Mouse (Mus musculus) forebrain, embryonic 11.5 days (tissue): ENCODE results near the gene Phldb1. TPM values are rescaled to one million over a fixed set of nuclear protein-coding genes. Genes with fewer than 3 reads are reported as not detected.
"Not testable (repeated sequence)": the region's sequence is repeated elsewhere in the genome, so short reads cannot be mapped to it uniquely, and the experiment has no call there.

Source experiments
- ATAC-seq: fragments of 200-750 bp; cut with Nextera tagmentation; replicated peaks from 2 replicates; pipeline ENCODE4 v1.8.0; 2017; ENCODE audit warnings: moderate TSS enrichment; ENCODE audit not compliant: low FRiP score
- DNase-seq: peaks from one replicate; pipeline ENCODE4 v3.0.0-alpha.2; 2017; ENCODE audit warnings: low spot score
- H3K27ac ChIP-seq: fragments of 300-500 bp; sonication (generic); 2 replicates; pipeline ENCODE4 v1.5.1; 2014; ENCODE audit warnings: low read depth, low read length
- H3K27me3 ChIP-seq: fragments of 300-500 bp; sonication (generic); 2 replicates; pipeline ENCODE4 v1.6.1; 2014; ENCODE audit warnings: mild to moderate bottlenecking, low read length, mixed read lengths; ENCODE audit not compliant: control insufficient read depth, insufficient read depth
- H3K36me3 ChIP-seq: fragments of 300-500 bp; sonication (generic); 2 replicates; pipeline ENCODE4 v1.6.1; 2014; ENCODE audit warnings: mild to moderate bottlenecking, low read length, moderate library complexity, mixed read lengths; ENCODE audit not compliant: control insufficient read depth, insufficient read depth
- H3K4me1 ChIP-seq: fragments of 300-500 bp; sonication (generic); replicated peaks from 2 replicates; pipeline ENCODE4 v1.6.1; 2014; ENCODE audit warnings: low read length, mixed read lengths; ENCODE audit not compliant: control insufficient read depth, insufficient read depth
- H3K4me2 ChIP-seq: fragments of 300-500 bp; sonication (generic); 2 replicates; pipeline ENCODE4 v1.6.1; 2014; ENCODE audit warnings: low read depth, mild to moderate bottlenecking, low read length, moderate library complexity, mixed read lengths; ENCODE audit not compliant: severe bottlenecking
- H3K4me3 ChIP-seq: fragments of 300-500 bp; sonication (generic); 2 replicates; pipeline ENCODE4 v1.5.1; 2014; ENCODE audit warnings: low read depth, low read length
- H3K9ac ChIP-seq: fragments of 300-500 bp; sonication (generic); 2 replicates; pipeline ENCODE4 v1.6.1; 2014; ENCODE audit warnings: low read length
- H3K9me3 ChIP-seq: fragments of 300-500 bp; sonication (generic); 2 replicates; pipeline ENCODE4 v1.6.1; 2016; ENCODE audit warnings: low read length, mixed read lengths; ENCODE audit not compliant: control insufficient read depth
- WGBS: fragments of 180-500 bp; shearing (Covaris S2); extraction: QIAGEN DNeasy Blood & Tissue Kit; methylation state at CpG from one replicate; pipeline ENCODE4 v1.1.7; 2014; 5-methylcytosine and 5-hydroxymethylcytosine counted together
- polyA plus RNA-seq: library from polyadenylated mRNA; unstranded; fragments of >200 nt; fragmentation: Nextera tagmentation; extraction: Ambion mirVana; gene quantifications from 2 replicates; pipeline ENCODE4 v1.2.1, GENCODE M21; 2014

Phldb1 gene
- polyA plus RNA-seq, 1 experiment from 2014 or later, result 46.0 TPM

DNA sequence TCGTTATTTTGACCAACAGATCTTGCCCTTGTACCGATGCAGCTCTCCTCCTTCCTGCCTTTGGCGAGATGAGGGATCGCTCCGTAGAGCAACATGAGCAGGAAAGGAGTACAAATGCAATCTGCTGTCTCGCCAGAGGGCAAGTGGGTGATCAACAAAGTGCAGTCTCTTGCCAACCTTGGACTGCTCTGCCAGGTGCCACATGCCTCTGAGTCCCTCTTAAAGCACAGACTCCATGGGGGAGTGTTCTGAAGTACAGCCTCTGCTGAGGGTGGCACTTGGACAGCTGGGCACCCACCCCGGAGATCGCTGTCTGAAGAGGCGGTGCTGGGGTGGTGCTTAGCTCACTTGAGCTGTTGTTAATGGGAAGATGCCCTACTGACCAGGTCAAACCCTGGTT, 96.3 kb downstream of the Phldb1 start:
- not testable (repeated sequence) for H3K27ac ChIP-seq, H3K9ac ChIP-seq, H3K4me2 ChIP-seq, DNase-seq, H3K27me3 ChIP-seq, H3K4me1 ChIP-seq, H3K4me3 ChIP-seq, H3K9me3 ChIP-seq, ATAC-seq
- H3K36me3 ChIP-seq, result peaks cover 14% of the 10 kb centered on the region
- 96% methylated on average over 9 of the region's 9 CpGs for WGBS

DNA sequence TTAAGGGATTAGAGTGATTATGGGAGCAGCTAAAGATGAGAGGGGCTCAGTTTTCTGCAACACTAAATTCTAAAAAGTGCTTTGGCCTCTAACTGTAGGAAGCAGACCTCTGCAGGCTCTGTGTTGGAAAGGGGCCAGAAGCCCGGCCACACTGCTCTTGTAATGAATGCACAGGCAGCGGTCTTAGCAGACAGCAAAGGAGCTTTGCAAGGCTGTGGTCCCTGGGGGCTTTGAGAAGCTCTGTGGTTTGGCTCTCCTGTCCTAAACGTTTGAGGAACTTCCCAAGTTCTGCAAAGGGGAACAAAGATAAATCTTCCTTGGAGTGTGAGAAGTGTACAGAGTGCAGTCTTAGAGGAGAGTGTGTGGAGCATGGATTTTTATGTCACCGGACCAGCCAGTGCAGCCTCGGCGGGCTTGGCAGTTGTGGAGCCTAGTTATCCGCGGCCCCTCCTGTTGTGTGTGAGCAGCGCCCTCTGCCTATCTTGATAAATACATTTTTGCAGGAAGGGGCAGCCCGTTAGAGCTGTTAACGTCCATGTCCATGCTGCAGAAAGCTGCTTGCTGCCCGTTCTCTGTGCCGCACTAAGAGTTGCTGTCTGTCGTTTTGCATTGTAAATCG, 97.3 kb downstream of the Phldb1 start:
- DNase-seq (no peak), ATAC-seq (no peak)
- Histone ChIP-seq H3K36me3 (peaks cover 17% of the 10 kb centered on the region), H3K9ac (no peak overlapping the region), H3K27ac (no peak overlapping the region), H3K4me3 (no peak overlapping the region), H3K27me3 (no peaks in the 10 kb centered on the region), H3K4me1 (no peaks in the 10 kb centered on the region), H3K9me3 (no peaks in the 10 kb centered on the region), H3K4me2 (no peak overlapping the region)
- WGBS, result 90% methylated on average over 15 of the region's 15 CpGs

Other genes with a start within 250 kb of the Phldb1 start
- 0.09 TPM in 1 of 2 replicates, not detected in the other for gene Cxcr5, start 173.3 kb downstream of the Phldb1 start, polyA plus RNA-seq
- gene Ddx6, start 130.3 kb downstream of the Phldb1 start, polyA plus RNA-seq, result 16.2 and 17.2 TPM in 2 replicates
- not detected in 2 replicates for gene Treh, start 62.0 kb downstream of the Phldb1 start, polyA plus RNA-seq
- gene Arcn1, start 32.6 kb upstream of the Phldb1 start, polyA plus RNA-seq, result 171 and 185 TPM in 2 replicates
- 121 TPM in 2 replicates for gene Ift46, start 32.7 kb upstream of the Phldb1 start, polyA plus RNA-seq
- 2.4 and 3.6 TPM in 2 replicates for gene Tmem25, start 64.1 kb upstream of the Phldb1 start, polyA plus RNA-seq
- gene Ttc36, start 67.9 kb upstream of the Phldb1 start, polyA plus RNA-seq, result not detected in 2 replicates
- 18.2 and 23.2 TPM in 2 replicates for gene Kmt2a, start 146.1 kb upstream of the Phldb1 start, polyA plus RNA-seq
- gene Atp5l, start 185.5 kb upstream of the Phldb1 start, polyA plus RNA-seq, result 496 and 546 TPM in 2 replicates
- gene Ube4a, start 230.4 kb upstream of the Phldb1 start, polyA plus RNA-seq, result 32.0 and 32.6 TPM in 2 replicates
- not detected in 2 replicates for gene Cd3g, start 245.2 kb upstream of the Phldb1 start, polyA plus RNA-seq
- not detected in 2 replicates for gene Cd3d, start 246.6 kb upstream of the Phldb1 start, polyA plus RNA-seq